Mouse (Mus musculus): Measurements from ENCODE around the gene Atxn7l2. TPM values are rescaled to one million over a fixed set of nuclear protein-coding genes. Genes with fewer than 3 reads are reported as not detected.
A peak's percentile ranks its signal among the peaks of the same experiment; 100 is the strongest.
"Not testable (repeated sequence)": the region's sequence is repeated elsewhere in the genome, so short reads cannot be mapped to it uniquely, and the experiment has no call there.

Atxn7l2 gene
- 10 to 100 TPM; 22.5 to 23.0 TPM for total RNA-seq (2021)
- long read RNA-seq, experiment 1, transcript Atxn7l2-203 (11 exons, 2,387 nt), result major isoform, 6 of 15 reads
- long read RNA-seq, experiment 1, partial matches to known transcripts, result 4 of 15 reads
- long read RNA-seq, experiment 1, other reads (novel, unspliced or antisense), result 1 of 15 reads
- long read RNA-seq, experiment 2, transcript Atxn7l2-203 (11 exons, 2,387 nt), result major isoform, 6 of 17 reads
- long read RNA-seq, experiment 2, partial matches to known transcripts, result 6 of 17 reads
- long read RNA-seq, experiment 2, other reads (novel, unspliced or antisense), result 3 of 17 reads

- peak in 1 of 2 experiments; percentile 77 for DNase-seq (ENCODE audit: low spot score in 2 of 2)
- intact Hi-C loops (cut with DNase I), result loop anchor here (2.0 kb wide), 2 partner anchors 24 to 46 kb away; partner anchors contain the start of genes Amigo1 and Psma5
Observed at GRCm38 (mm10) chr3:108210771-108211139, at the start of gene Atxn7l2. Gene Atxn7l2, minus strand, starts transcription at chr3:108210934.

DNA sequence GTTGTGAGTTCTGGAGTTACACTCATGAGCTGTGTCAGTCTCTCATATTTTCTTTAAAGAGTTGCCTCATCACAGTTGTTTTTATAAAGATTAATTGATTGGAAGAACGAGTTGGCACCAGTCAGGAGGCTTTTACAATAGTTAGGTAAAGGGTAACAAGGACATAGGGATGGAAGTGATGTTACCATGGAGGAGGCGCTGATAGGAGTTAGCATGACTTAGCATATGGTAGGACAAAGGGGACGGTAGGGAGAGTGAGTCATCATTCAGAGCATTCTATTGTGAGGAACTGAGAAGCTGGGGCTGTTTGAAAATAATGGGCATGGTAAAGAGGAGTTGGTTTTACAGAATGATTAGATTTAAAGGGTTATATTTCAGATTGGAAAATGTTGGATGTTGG is 48.6 kb upstream of the Atxn7l2 start:
- no peak for DNase-seq (ENCODE audit: low spot score in 2 of 2)
- intact Hi-C loops (cut with DNase I), result loop anchor here (5.0 kb wide), 1 partner anchor 97 kb away; no protein-coding TSS in a partner anchor

- DNase-seq (ENCODE audit: low spot score in 2 of 2), result no peak
- intact Hi-C loops (cut with DNase I), result loop anchor here (2.0 to 5.0 kb wide), 2 partner anchors 47 to 96 kb away; partner anchors contain the start of gene Atxn7l2
Observed at GRCm38 (mm10) chr3:108257831-108258500, 47.2 kb upstream of the Atxn7l2 start.

DNA sequence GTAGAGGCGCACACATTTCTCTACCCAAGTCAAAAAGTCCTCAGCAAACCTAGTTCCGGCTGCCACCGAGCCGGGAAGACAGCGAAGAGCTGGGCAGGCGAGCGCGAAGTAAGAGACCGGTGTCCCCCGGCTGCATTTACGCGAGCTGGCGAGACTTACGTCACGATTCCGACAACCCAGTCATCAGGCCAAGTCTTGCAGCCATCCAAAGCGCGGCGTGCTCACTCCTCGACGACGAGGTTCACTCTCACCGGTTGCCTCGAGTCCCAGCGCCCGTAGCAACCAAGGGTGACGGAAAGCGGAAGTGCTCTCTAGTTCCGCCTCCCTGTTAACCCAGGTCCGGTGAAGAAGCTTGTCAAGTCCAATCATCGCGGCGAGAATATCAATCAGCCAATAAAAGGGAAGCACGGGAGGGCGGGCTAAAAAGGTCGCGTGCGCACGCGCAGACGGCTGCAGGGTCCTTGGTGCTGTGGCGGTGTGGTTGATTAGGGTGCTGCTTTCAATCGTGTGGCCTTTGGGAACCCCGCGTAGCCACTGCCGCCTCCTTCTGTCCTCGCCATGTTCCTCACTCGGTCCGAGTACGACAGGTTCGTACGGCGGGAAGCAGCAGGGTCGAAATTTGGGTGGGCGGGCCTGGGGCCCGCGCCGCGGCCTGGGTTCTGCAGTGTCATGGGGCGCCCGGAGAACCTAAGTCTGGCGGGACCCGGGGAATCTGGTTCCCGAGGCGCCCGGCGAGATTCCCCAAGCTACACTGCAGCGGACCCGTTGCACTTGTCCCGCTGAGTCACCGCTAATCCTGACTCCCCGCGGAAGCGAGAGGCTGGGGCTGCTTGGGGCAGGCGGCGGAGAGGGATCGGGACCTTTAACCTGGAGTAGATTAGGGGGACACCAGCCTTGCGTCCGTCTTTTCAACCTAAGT is 46.2 kb upstream of the Atxn7l2 start, which contains the start of gene Psma5:
Gene Psma5 (plus strand): TSS at position 208 of the 919 bp plus-strand sequence.
- peak; percentile 97 to 98 for DNase-seq (ENCODE audit: low spot score in 2 of 2)
- intact Hi-C loops (cut with DNase I), result loop anchor here (2.0 to 5.0 kb wide), 2 partner anchors 46 to 95 kb away; partner anchors contain the start of gene Atxn7l2

GRCm38 (mm10) chr3:108246857-108247256 is 36.1 kb upstream of the Atxn7l2 start:
- DNase-seq (ENCODE audit: low spot score in 2 of 2), result no peak
- intact Hi-C loops (cut with DNase I), result no loop called here

DNA sequence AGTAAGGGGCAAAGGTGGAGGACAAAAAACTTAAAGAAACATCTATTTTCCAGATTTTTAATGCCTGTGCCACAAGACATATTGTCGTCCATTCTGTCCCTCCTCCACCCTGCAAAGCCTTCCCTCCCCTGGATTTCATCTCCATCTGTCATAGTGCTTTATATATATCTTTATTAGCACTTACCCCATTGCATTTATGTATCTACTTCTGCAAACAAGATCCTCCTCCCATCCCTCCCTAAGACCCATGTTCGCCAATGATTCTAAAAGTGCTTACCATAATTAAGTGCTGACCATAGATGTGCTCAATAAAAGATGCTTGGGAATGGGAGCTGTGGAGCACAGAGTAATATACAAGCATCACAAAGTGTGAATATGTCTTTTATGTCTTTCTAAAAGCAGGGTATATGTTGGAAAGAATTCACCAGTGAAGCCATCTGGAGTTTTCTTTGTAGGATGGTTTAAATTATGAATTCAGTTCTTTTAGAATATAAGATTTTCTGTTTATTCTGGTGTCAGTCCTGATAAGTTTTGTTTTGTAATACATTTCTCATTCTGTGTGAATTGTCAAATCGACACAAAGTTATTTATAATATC is 30.6 kb upstream of the Atxn7l2 start:
- intact Hi-C loops (cut with DNase I), result no loop called here
- no peak for DNase-seq (ENCODE audit: low spot score in 2 of 2)

- DNase-seq (ENCODE audit: low spot score in 2 of 2); intact Hi-C loops (cut with DNase I): not testable (repeated sequence)
Observed at GRCm38 (mm10) chr3:108237474-108238102, 26.9 kb upstream of the Atxn7l2 start.

GRCm38 (mm10) chr3:108231646-108232045 is 20.9 kb upstream of the Atxn7l2 start:
- intact Hi-C loops (cut with DNase I), result no loop called here
- no peak for DNase-seq (ENCODE audit: low spot score in 2 of 2)

- no peak for DNase-seq (ENCODE audit: low spot score in 2 of 2)
- intact Hi-C loops (cut with DNase I), result no loop called here
Observed at GRCm38 (mm10) chr3:108227521-108227920, 16.8 kb upstream of the Atxn7l2 start.

DNA sequence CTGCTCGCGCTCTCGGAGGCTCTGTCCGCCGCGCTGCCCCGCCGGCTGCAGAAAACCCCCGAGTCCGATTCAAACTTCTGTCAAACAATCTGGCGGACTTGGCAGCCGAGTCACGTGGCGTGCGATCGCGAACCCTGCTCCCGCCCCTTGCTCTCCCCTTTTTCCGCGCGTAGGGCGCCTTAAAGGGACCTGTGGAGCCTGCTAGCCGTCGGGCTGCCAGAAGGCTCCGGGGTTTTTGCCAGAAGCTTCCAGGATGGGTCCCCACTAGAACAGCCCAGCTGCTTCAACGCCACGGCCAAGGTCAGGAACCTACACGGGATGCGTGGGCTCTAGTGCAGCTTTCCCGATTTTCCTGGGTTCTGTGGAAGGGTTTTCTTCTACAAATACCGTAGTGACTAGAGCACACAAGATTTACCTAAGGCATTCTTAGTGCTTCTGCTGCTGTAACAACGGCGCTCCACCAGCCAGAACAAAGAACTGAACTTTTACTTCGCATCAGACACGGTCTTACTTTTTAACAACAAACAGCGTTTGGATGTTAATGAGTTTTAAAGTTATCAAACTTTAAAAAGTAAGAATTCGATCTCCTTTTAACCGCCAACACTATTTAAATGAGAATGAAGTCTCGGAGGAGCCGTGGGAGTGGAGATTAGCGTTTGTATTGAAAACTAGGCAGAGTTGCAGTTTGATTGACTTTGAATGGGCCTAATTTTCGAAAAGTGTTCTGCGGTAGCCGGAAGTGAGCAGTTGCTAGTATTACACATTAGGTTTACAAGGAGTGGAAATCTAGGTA is 16.0 kb upstream of the Atxn7l2 start, which contains the start of gene Sypl2:
Gene Sypl2 (minus strand): TSS at position 91 of the 793 bp plus-strand sequence.
- intact Hi-C loops (cut with DNase I), result no loop called here
- DNase-seq (ENCODE audit: low spot score in 2 of 2), result no peak

- intact Hi-C loops (cut with DNase I), result no loop called here
- no peak for DNase-seq (ENCODE audit: low spot score in 2 of 2)
Observed at GRCm38 (mm10) chr3:108225711-108226557, 15.2 kb upstream of the Atxn7l2 start.

DNA sequence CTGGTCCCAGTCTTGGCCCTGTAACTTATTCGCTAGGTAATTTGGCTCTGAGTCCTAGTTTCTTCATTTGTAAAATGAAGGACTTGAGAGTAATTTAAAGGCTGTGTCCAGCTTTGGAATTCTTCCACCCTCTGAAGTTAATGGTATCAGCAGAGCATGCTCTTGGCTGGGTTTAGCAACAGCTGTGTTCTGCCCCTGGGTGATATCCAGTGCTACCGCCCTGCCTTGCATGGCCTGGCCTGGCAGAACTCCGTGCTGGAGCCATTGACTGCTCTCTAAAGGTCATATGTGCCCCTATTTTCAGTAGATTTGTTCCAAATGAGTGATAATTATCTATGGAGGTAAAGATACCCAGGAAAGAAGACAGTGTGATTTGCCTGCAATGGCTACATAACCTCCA is 9.9 kb upstream of the Atxn7l2 start:
- intact Hi-C loops (cut with DNase I), result no loop called here

GRCm38 (mm10) chr3:108214734-108215133 is 4.0 kb upstream of the Atxn7l2 start:
- no peak for DNase-seq (ENCODE audit: low spot score in 2 of 2)
- intact Hi-C loops (cut with DNase I), result no loop called here

More for the DNA sequence above, 9.9 kb upstream of the Atxn7l2 start:
- DNase-seq (ENCODE audit: low spot score in 2 of 2), result no peak

- no peak for DNase-seq (ENCODE audit: low spot score in 2 of 2)
- intact Hi-C loops (cut with DNase I), result no loop called here
Observed at GRCm38 (mm10) chr3:108212406-108212805, 1.7 kb upstream of the Atxn7l2 start.

GRCm38 (mm10) chr3:108211845-108212244 is 1.1 kb upstream of the Atxn7l2 start:
- no peak for DNase-seq (ENCODE audit: low spot score in 2 of 2)

DNA sequence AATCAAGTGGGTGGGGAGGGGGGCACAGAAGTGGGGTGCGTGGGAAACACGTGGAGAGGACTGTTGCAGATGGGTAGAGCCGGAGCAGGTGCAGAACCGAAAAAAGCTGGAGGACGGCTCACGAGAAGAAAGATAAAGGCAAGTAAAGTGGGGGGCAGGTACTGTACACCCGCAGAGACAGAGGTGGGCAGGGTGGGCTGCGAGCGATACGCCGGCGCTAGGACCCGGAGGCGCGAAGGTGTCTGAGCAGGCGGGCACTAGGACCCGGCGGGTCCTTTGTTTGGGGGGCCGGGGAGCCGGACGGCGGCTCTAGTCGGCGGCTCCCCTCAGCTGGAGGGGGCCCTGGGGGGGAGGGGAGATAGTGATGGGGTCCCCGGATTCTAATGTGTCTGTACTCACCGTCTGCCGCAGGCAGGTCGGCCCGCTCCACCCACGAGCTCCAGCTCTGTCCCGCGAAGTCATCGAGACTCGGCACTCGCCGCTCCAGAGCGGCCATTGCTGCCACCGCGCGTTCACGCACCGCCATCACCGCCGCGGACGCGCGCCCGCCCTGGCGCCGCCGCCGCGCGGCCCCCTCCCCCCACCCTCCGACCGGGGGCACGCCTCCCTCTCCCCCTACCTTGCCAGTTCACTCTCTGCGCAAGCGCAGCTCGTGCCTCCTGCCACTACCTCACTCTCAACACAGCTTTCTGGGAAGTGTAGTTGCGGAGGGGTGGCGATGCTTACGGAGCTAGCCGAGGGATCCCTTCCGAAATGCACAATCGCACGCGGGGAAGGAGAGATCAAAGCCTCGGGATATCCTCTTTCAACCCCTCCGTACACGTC is 576 bp downstream of the Atxn7l2 start:
- intact Hi-C loops (cut with DNase I), result loop anchor here (2.0 kb wide), 2 partner anchors 23 to 47 kb away; partner anchors contain the start of genes Amigo1 and Psma5
- peak; percentile 95 to 97 for DNase-seq (ENCODE audit: low spot score in 2 of 2)

More at GRCm38 (mm10) chr3:108211845-108212244, 1.1 kb upstream of the Atxn7l2 start:
- intact Hi-C loops (cut with DNase I), result loop anchor here (2.0 kb wide), 2 partner anchors 25 to 45 kb away; partner anchors contain the start of genes Amigo1 and Psma5

Data from left cerebral cortex, postnatal 14 days (tissue).